Mouse (Mus musculus): ENCODE data around the gene Ly6g6c.

Gene Ly6g6c

DNA sequence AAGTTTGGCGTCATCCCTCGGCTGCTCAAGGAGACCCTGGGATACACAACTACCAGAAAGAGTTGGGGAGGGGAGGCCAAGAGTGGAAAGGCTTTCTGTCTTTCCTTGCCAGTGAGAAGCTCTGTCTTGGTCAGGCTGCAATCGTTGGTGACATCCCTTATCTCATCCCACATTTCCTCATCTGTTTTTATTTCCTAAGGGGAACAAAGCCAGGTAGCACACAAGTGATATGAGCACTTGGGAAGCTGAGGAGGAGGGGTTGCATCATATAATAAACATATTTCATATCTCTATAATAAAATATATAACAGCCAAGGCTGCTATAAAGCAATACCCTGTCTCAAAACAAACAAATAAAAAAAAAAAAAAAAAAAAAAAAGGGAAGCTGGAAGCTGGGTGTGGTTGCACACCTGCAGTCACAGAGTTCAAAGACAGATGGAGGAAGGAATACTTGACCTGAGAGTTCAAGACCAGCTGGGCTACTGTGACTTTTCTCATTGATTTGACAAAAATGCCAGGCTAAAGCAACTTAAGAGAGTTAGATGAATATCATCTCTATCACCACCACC lies 18.8 kb downstream of the Ly6g6c start:
- no peak for DNase-seq (ENCODE audit: low spot score)

DNA sequence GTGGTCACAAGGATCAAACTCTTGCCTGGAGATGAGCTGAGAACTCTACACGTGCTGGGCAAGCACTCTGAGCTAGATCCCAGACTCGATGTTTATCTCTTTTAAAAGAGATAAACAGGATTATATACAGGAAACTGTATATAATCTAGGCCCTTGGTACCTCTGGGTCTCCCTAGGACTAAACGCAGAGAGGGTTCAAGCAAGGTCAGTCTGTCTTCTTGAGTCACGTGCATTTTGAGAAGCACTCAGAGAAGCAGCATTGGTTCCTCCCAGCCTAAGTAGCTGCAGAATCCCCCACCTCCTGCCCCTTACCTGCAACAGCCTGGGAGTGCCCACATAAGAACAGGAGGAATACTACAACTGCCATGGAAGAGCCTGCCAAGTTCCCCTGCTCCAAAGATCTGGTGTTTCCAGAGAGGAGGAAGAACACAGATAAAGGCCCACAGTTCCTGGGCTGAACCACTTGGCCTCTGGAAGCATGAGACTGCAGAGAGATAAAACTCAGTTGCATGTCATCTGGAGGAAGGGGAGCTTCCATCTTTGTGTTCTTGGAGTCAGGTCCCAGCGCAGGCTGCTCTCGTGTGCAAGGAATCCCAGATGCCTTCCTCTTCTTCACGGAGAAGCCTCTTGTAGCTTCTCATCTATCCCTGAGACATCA lies 20.1 kb downstream of the Ly6g6c start, which contains the start of gene Ly6g6f:
TSS of gene Ly6g6f (minus strand) at position 403 of the 658 bp plus-strand sequence.
- DNase-seq (ENCODE audit: low spot score) = no peak

GRCm38 (mm10) chr17:35088151-35088550 lies 23.0 kb downstream of the Ly6g6c start:
- DNase-seq (ENCODE audit: low spot score) = peak; percentile 35

- DNase-seq (ENCODE audit: low spot score) = peak; percentile 93
Observed at GRCm38 (mm10) chr17:35088825-35089644, 23.8 kb downstream of the Ly6g6c start, which contains the start of gene Abhd16a. Gene Abhd16a (plus strand): TSS chr17:35089263.

DNA sequence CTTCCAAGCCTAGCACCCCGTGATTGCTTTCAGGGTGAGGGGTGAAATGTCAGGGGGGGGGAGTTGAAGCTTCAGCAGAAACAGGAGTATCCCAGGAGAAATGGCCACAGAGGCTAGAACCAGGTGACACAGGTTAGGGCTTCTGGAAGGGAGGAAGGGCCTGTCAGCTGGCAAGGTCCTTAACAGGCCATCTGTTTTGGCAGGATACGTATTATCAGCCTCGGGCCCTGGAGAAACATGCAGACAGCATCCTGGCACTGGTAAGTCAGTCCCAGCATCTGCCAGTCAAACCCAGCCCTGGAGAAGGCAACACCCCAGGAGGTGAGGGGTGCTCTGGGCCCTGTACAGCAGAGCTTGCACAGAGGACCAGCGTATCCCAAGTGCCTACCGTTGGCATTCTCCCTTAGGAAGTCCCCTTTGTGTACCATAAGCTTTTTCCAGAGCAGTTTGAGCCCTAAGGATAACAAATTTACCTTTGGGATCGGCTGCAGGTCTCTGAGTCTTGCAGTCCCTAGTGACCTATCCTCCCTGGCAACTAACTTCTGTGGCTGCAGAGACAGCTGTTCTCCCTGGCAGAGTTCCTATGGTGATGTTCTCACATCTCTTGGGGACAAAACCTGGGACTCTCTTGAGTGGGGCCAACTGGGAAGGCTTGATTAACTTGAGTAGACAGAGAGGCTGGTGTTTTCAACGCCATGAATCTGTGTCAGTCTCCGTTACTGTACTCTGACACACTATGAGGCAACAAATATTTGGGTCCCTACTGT lies 25.2 kb downstream of the Ly6g6c start:
- DNase-seq (ENCODE audit: low spot score) = peak; percentile 80

- DNase-seq (ENCODE audit: low spot score) = no peak
Observed at GRCm38 (mm10) chr17:35092403-35093198, 27.4 kb downstream of the Ly6g6c start.

DNA sequence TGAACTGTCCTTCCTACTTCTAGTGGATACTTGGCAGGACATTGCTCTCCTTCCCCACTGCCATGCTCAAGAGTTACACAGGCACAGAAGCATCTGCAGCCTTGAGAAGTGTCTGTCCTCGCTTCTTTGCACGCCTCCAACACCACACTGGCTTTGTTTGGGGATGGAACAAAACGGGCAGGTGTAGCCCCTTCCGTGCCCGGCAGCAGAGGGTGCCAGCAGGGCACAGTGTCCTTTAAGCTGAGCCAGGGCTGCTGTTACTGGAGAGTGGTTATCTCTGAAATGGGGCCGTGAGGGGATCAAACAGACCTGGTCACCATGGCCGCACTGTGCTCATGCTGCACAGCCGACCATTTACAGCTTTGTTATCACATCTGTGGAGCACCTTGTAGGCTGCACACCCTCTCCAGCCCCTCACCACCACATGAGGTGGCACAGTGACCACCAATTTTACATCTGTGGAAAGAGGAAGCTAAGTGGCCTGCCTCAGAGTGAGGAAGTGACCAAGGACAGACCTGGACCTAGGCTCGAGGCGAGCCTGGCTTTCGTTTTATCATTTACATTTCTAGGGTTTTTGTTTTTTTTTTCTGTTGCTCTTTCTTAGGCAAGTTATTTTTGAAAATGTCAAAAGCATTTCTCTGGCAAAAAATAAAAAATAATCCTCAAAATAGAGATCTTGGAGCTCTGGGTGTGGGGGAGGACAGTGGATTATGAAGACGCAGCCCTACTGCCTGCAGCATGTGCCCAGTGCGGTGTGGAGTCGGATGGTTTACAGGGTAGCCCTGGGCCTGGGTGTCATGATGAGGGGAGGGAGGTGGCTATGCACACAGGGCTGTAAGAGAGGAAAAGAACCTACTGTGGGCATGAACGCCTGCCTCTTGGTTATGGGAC lies 29.5 kb downstream of the Ly6g6c start:
- no peak for DNase-seq (ENCODE audit: low spot score)

- no peak for DNase-seq (ENCODE audit: low spot score)
Observed at GRCm38 (mm10) chr17:35096597-35096996, 31.4 kb downstream of the Ly6g6c start.

DNA sequence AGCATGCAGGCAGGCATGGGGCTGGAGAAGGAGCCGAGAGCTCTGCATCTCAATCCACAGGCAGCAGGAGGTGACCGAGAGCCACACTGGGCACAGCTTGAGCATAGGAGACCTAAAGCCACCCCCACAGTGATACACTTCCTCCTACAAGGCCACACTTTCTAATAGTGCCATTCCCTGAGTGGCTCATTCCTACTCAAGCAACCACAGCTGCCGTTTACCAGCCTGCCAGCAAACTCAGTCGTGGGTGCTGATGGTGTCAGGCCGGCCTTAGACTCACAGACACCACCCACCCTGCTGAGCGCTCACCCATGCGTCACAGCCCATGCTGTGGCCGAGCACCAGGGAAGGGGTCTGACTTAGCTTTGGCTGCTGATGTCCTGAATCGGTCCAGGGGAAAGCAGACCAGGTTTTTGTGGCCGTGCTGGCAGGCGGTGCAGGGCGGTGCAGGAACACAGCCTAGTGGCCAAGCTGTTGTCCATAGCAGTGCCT lies 32.0 kb downstream of the Ly6g6c start:
- DNase-seq (ENCODE audit: low spot score) = no peak

- no peak for DNase-seq (ENCODE audit: low spot score)
Observed at GRCm38 (mm10) chr17:35100196-35100765, 35.1 kb downstream of the Ly6g6c start.

GRCm38 (mm10) chr17:35101161-35101560 lies 36.0 kb downstream of the Ly6g6c start:
- DNase-seq (ENCODE audit: low spot score) = no peak

GRCm38 (mm10) chr17:35102299-35102698 lies 37.1 kb downstream of the Ly6g6c start:
- no peak for DNase-seq (ENCODE audit: low spot score)

DNA sequence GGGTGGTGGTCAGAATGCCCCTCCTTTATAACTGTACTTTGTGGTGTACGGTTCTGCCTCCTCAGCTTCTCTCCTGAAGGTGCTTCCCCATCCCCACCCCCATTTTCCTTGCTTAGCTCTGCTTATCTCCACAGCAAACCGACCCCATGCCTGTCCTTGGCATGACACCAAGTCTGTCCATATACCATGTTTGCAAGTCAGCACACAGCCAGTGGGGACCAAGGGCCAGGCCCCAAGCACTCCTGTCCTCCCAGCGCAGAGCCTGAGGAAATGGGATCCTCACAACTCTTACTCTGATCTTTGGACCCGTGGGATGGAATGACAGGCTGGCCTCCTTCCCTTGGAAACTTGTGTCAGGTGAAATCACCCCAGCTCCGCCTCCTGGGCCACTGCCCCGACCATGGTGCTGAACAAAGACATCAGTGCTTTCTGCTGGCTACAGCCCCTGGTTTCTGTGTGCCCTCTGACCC lies 38.1 kb downstream of the Ly6g6c start:
- DNase-seq (ENCODE audit: low spot score) = peak; percentile 30

GRCm38 (mm10) chr17:35104079-35104478 lies 38.9 kb downstream of the Ly6g6c start:
- no peak for DNase-seq (ENCODE audit: low spot score)

DNA sequence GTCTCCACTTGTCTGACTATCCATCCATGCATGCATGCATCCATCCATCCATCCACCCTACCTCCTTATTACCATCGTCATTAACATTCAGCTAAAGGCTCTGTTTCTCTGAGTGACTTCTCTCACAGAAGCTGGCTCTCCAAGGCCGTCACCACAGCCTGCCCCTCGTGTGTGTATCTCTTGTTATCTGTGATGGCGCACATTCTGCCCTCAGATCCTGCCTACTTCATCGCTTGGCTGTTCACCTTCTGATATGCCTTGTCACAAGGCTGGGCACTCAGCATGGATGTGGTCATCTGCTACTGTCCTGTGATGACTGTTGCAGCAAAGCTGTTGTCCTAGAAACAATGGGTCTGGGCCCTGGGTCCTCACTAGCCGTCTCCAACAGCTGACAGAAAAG lies 39.6 kb downstream of the Ly6g6c start:
- no peak for DNase-seq (ENCODE audit: low spot score)

GRCm38 (mm10) chr17:35105740-35106389 lies 40.7 kb downstream of the Ly6g6c start:
- no peak for DNase-seq (ENCODE audit: low spot score)

DNA sequence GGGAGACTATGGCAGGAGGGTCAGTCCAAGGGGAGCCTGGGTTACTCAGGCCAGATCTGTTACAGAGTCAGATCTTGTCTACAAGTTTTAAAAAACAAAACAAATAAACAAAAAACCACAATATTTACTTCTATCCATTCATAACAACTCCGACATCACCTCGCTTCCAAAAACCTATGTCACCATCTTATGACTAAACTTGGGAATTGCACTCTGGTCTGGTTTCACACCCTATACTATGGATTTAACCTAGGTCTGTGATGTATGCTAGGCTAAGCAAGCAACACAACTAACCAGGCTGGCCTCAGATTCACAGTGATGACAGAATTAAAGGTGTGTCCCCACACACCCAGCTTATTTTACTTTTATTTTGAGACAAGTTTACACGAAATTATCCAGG lies 41.3 kb downstream of the Ly6g6c start:
- no peak for DNase-seq (ENCODE audit: low spot score)

- no peak for DNase-seq (ENCODE audit: low spot score)
Observed at GRCm38 (mm10) chr17:35108097-35108496, 42.9 kb downstream of the Ly6g6c start, which contains the start of gene Ly6g5c. Gene Ly6g5c (plus strand): TSS chr17:35108279.

DNA sequence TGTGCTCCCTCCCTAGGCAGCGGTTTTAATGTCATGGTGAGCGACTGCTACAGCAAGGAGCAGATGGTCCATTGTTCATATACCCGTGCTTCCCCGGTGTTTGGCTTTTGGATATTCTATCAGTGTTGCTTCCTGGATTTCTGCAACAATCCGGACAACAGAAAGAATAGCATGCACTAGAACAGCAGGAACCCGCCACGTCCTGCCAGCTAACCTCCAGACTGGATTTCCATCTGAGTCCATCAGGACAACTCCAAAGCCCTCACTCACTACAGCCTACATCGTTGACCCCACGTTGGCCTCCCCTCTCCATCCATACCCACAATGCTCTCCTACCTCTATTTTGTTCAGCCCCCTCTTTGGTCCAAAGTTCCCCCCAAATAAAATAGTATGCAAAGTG lies 46.6 kb downstream of the Ly6g6c start:
- DNase-seq (ENCODE audit: low spot score) = no peak
